Mouse (Mus musculus) hindbrain, postnatal 0 days (tissue): ENCODE measurements around the gene Mrpl45. TPM values are rescaled to one million over a fixed set of nuclear protein-coding genes. Genes with fewer than 3 reads are reported as not detected.
A peak's percentile ranks its signal among the peaks of the same experiment; 100 is the strongest.
"Not testable (repeated sequence)": the region's sequence is repeated elsewhere in the genome, so short reads cannot be mapped to it uniquely, and the experiment has no call there.

ENCODE experiments used
- ATAC-seq: fragments of 200-750 bp; cut with Nextera tagmentation; 2 replicates; pipeline ENCODE4 v1.8.0; 2017; ENCODE audit warnings: mild to moderate bottlenecking, moderate TSS enrichment, moderate library complexity
- DNase-seq: peaks from one replicate; pipeline ENCODE4 v3.0.0-alpha.2; 2015; ENCODE audit warnings: low spot score
- H3K27ac ChIP-seq: fragments of 300-500 bp; sonication (generic); 2 replicates; pipeline ENCODE4 v1.5.1; 2014; ENCODE audit warnings: mild to moderate bottlenecking
- H3K27me3 ChIP-seq: fragments of 300-500 bp; sonication (generic); 2 replicates; pipeline ENCODE4 v1.6.1; 2014; ENCODE audit warnings: low read length, mixed read lengths; ENCODE audit not compliant: insufficient read depth
- H3K36me3 ChIP-seq: fragments of 300-500 bp; sonication (generic); 2 replicates; pipeline ENCODE4 v1.6.1; 2014; ENCODE audit warnings: low read length, mixed read lengths; ENCODE audit not compliant: insufficient read depth
- H3K4me1 ChIP-seq: fragments of 300-500 bp; sonication (generic); 2 replicates; pipeline ENCODE4 v1.6.1; 2014; ENCODE audit warnings: antibody characterized with exemption, low read length, mixed read lengths; ENCODE audit not compliant: insufficient read depth
- H3K4me2 ChIP-seq: fragments of 300-500 bp; sonication (generic); 2 replicates; pipeline ENCODE4 v1.6.1; 2014; ENCODE audit warnings: low read depth, mild to moderate bottlenecking, low read length, moderate library complexity, mixed read lengths
- H3K4me3 ChIP-seq: fragments of 300-500 bp; sonication (generic); 2 replicates; pipeline ENCODE4 v1.5.1; 2014; ENCODE audit warnings: low read length
- H3K9ac ChIP-seq: fragments of 300-500 bp; sonication (generic); replicated peaks from 2 replicates; pipeline ENCODE4 v1.6.1; 2014; ENCODE audit warnings: mild to moderate bottlenecking, low read length, moderate library complexity, mixed read lengths
- H3K9me3 ChIP-seq: fragments of 300-500 bp; sonication (generic); 2 replicates; pipeline ENCODE4 v1.6.1; 2016; ENCODE audit warnings: low read length, mixed read lengths
- CTCF ChIP-seq: IDR thresholded peaks from 2 replicates; pipeline ENCODE4 v1.5.1; 2016; ENCODE audit warnings: antibody characterized with exemption, control low read depth, low read depth
- WGBS: fragments of 180-500 bp; shearing (Covaris S2); extraction: QIAGEN DNeasy Blood & Tissue Kit; methylation state at CpG from one replicate; pipeline ENCODE4 v1.1.7; 2014; 5-methylcytosine and 5-hydroxymethylcytosine counted together
- polyA plus RNA-seq: library from polyadenylated mRNA; unstranded; fragments of >200 nt; fragmentation: Nextera tagmentation; extraction: Ambion mirVana; gene quantifications from 2 replicates; pipeline ENCODE4 v1.2.1, GENCODE M21; 2015
- total RNA-seq: library from RNA; depleted of rRNA; stranded (reverse); fragments of >200 nt; gene quantifications from 2 replicates; pipeline ENCODE4 v1.2.3, GENCODE M21; 2014

The Mrpl45 gene
- total and polyA plus RNA-seq, 2 experiments from 2014 or later, result 21.2 to 39.5 TPM

GRCm38 (mm10) chr11:97308806-97309450 lies 6.6 kb upstream of the Mrpl45 start:
- DNase-seq (no peak), ATAC-seq (no peak)
- WGBS, result 49% methylated on average over 3 of the region's 3 CpGs
- H3K27me3 ChIP-seq, result no peaks in the 10 kb centered on the region
- TF ChIP-seq CTCF, result no peak
- H3K4me1 ChIP-seq, result no peaks in the 10 kb centered on the region; the same call in 1 of the 2 replicates
- no peaks in the 10 kb centered on the region for H3K9me3 ChIP-seq
- peak overlapping the region; percentile 28; the same call in 1 of the 2 replicates for H3K4me3 ChIP-seq
- no peaks in the 10 kb centered on the region for H3K36me3 ChIP-seq
- peak overlapping the region; percentile 66 for H3K4me2 ChIP-seq
- no peak overlapping the region; the same call in 1 of the 2 replicates for H3K9ac ChIP-seq
- peak overlapping the region; percentile 46; the same call in 1 of the 2 replicates for H3K27ac ChIP-seq

- Histone ChIP-seq H3K9me3 (no peaks in the 10 kb centered on the region), H3K4me3 (peak overlapping the region; percentile 28), H3K27me3 (no peaks in the 10 kb centered on the region), H3K27ac (peak overlapping the region; percentile 46; the same call in 1 of the 2 replicates), H3K9ac (peak overlapping the region; percentile 36; the same call in 1 of the 2 replicates), H3K4me1 (no peaks in the 10 kb centered on the region; the same call in 1 of the 2 replicates), H3K4me2 (peak overlapping the region; percentile 66), H3K36me3 (no peaks in the 10 kb centered on the region)
- 3% methylated on average over 9 of the region's 9 CpGs for WGBS
- DNase-seq, result peak; percentile 44
- ATAC-seq, result no peak
- no peak for TF ChIP-seq CTCF
These were observed 6.1 kb upstream of the Mrpl45 start for GRCm38 (mm10) chr11:97309451-97309836.

- H3K4me2 ChIP-seq, result peak overlapping the region; percentile 66
- H3K4me3 ChIP-seq, result peak overlapping the region; percentile 28
- H3K27ac ChIP-seq, result peak overlapping the region; percentile 46; the same call in 1 of the 2 replicates
- DNase-seq (peak; percentile 92), ATAC-seq (peak; percentile 87)
- H3K9ac ChIP-seq, result peak overlapping the region; percentile 36
- H3K9me3 ChIP-seq, result no peaks in the 10 kb centered on the region
- WGBS, result under 1% methylated on average over 25 of the region's 25 CpGs
- H3K27me3 ChIP-seq, result no peaks in the 10 kb centered on the region
- no peaks in the 10 kb centered on the region; the same call in 1 of the 2 replicates for H3K4me1 ChIP-seq
- TF ChIP-seq CTCF, result peak; percentile 87
- H3K36me3 ChIP-seq, result no peaks in the 10 kb centered on the region
These were observed 5.5 kb upstream of the Mrpl45 start for GRCm38 (mm10) chr11:97309911-97310571.

- H3K9ac ChIP-seq, result no peak overlapping the region
- H3K36me3 ChIP-seq, result no peaks in the 10 kb centered on the region
- no peaks in the 10 kb centered on the region; the same call in 1 of the 2 replicates for H3K4me1 ChIP-seq
- no peaks in the 10 kb centered on the region for H3K9me3 ChIP-seq
- WGBS, result 6% methylated on average over 18 of the region's 18 CpGs
- peak overlapping the region; percentile 66 for H3K4me2 ChIP-seq
- peak; percentile 56 for TF ChIP-seq CTCF
- H3K4me3 ChIP-seq, result no peak overlapping the region
- no peak for ATAC-seq
- H3K27me3 ChIP-seq, result no peaks in the 10 kb centered on the region
- H3K27ac ChIP-seq, result peak overlapping the region; percentile 1
- peak; percentile 65 for DNase-seq
These were observed 4.5 kb upstream of the Mrpl45 start for GRCm38 (mm10) chr11:97310895-97311631.

DNA sequence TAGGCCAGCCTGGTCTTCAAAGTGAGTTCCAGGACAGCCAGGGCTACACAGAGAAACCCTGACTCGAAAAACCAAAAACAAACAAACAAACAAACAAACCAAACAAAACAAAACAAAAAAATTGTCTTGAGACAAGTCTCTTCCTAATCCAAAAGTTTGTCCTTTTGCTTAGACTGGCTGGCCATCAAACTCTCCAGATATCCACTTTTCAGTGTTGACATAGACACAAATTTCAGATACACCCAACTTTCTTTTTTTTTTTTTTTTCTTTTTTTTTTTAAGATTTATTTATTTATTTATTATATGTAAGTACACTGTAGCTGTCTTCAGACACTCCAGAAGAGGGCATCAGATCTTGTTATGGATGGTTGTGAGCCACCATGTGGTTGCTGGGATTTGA lies 2.6 kb upstream of the Mrpl45 start:
- WGBS, result 76% methylated on average over 1 of the region's 1 CpGs

GRCm38 (mm10) chr11:97314110-97314509 lies 1.4 kb upstream of the Mrpl45 start:
- peak; percentile 43 for TF ChIP-seq CTCF
- Histone ChIP-seq H3K27ac (no peak overlapping the region), H3K36me3 (no peaks in the 10 kb centered on the region), H3K9ac (no peak overlapping the region), H3K4me1 (peaks cover 2% of the 10 kb centered on the region), H3K4me3 (no peak overlapping the region), H3K27me3 (no peaks in the 10 kb centered on the region), H3K4me2 (no peak overlapping the region), H3K9me3 (no peaks in the 10 kb centered on the region)
- WGBS, result 94% methylated on average over 3 of the region's 3 CpGs
- DNase-seq (no peak), ATAC-seq (no peak)

More for the DNA sequence above, 2.6 kb upstream of the Mrpl45 start:
- not testable (repeated sequence) for H3K4me1 ChIP-seq, H3K4me3 ChIP-seq, H3K4me2 ChIP-seq, H3K27me3 ChIP-seq, H3K9me3 ChIP-seq, DNase-seq, H3K27ac ChIP-seq, ATAC-seq, H3K36me3 ChIP-seq, H3K9ac ChIP-seq
